Mouse (Mus musculus) yolk sac, embryonic 10.5 days (tissue): ENCODE results near the gene Gm45234.

Experiments used
- DNase-seq: peaks from one replicate; pipeline ENCODE4 v3.0.0-alpha.2; 2017; ENCODE audit warnings: low spot score

Gm45234 gene

GRCm38 (mm10) chr6:124767536-124767919, 11.7 kb upstream of the Gm45234 start:
- no peak for DNase-seq

- DNase-seq = no peak
Observed at GRCm38 (mm10) chr6:124765951-124766350, 10.1 kb upstream of the Gm45234 start.

- DNase-seq = peak; percentile 77
Observed at GRCm38 (mm10) chr6:124759259-124759658, 3.4 kb upstream of the Gm45234 start.

GRCm38 (mm10) chr6:124758849-124759232, 3.0 kb upstream of the Gm45234 start:
- DNase-seq = no peak

- no peak for DNase-seq
Observed at GRCm38 (mm10) chr6:124757909-124758848, 2.4 kb upstream of the Gm45234 start.

- no peak for DNase-seq
Observed at GRCm38 (mm10) chr6:124757351-124757880, 1.6 kb upstream of the Gm45234 start.

- DNase-seq = peak; percentile 86
Observed at GRCm38 (mm10) chr6:124756652-124757350, 980 bp upstream of the Gm45234 start.

- DNase-seq = no peak
Observed at GRCm38 (mm10) chr6:124755306-124755705, 515 bp downstream of the Gm45234 start.

- DNase-seq = no peak
Observed at GRCm38 (mm10) chr6:124753861-124754260, 2.0 kb downstream of the Gm45234 start.

- no peak for DNase-seq
Observed at GRCm38 (mm10) chr6:124750405-124750804, 5.4 kb downstream of the Gm45234 start.

GRCm38 (mm10) chr6:124746654-124747632, 8.9 kb downstream of the Gm45234 start:
- DNase-seq = no peak

- DNase-seq = no peak
Observed at GRCm38 (mm10) chr6:124746296-124746605, 9.6 kb downstream of the Gm45234 start.

- peak; percentile 91 for DNase-seq
Observed at GRCm38 (mm10) chr6:124745490-124746295, 10.1 kb downstream of the Gm45234 start.

GRCm38 (mm10) chr6:124744755-124745321, 11.0 kb downstream of the Gm45234 start:
- DNase-seq = no peak

GRCm38 (mm10) chr6:124743647-124744046, 12.2 kb downstream of the Gm45234 start:
- DNase-seq = no peak

GRCm38 (mm10) chr6:124742839-124743514, 12.8 kb downstream of the Gm45234 start:
- no peak for DNase-seq

GRCm38 (mm10) chr6:124741842-124742241, 14.0 kb downstream of the Gm45234 start:
- DNase-seq = no peak

GRCm38 (mm10) chr6:124740888-124741761, 14.7 kb downstream of the Gm45234 start, which contains the start of gene Grcc10:
Gene Grcc10 (minus strand): TSS chr6:124741374.
- peak; percentile 94 for DNase-seq
